ENCODE assay signal across 14 mouse cellular contexts in genomic region chr15:79617135-79617534, GRCm38 (mm10). TPM values are rescaled to one million over a fixed set of nuclear protein-coding genes. Genes with fewer than 3 reads are reported as not detected.
"Had no signal": no experiment of that assay in that cellular context is flagged by ENCODE, and none has a peak within 500 bp of the region (broad histone marks: within the 10 kb centered on the region; RNA-seq: fewer than 3 reads in every experiment).

No protein-coding gene starts in this region.

- H3K4me2 ChIP-seq: kidney, embryonic 15.5 days; limb, embryonic 13.5 days; neural tube, embryonic 15.5 days had no signal

- H3K9me3 ChIP-seq: kidney, embryonic 15.5 days; limb, embryonic 13.5 days; midbrain, embryonic 10.5 days; neural tube, embryonic 15.5 days had no signal

- H3K27ac ChIP-seq: kidney, embryonic 15.5 days; layer of hippocampus, adult 2 months; limb, embryonic 13.5 days; midbrain, embryonic 10.5 days; neural tube, embryonic 15.5 days had no signal

- H3K4me3 ChIP-seq: kidney, embryonic 15.5 days; layer of hippocampus, adult 2 months; limb, embryonic 13.5 days; midbrain, embryonic 10.5 days; myocyte; neural tube, embryonic 15.5 days had no signal

- DNase-seq: kidney, adult 2 months; kidney, postnatal 4 days; left cerebral cortex, postnatal 4 days; lung, adult 18-20 months; lung, postnatal 36 days; midbrain, embryonic 14.5 days; thymus, postnatal 4 days had no signal

- H3K36me3 ChIP-seq: kidney, embryonic 15.5 days had no signal

- H3K9ac ChIP-seq: kidney, embryonic 15.5 days; limb, embryonic 13.5 days; neural tube, embryonic 15.5 days had no signal

- H3K4me1 ChIP-seq: kidney, embryonic 15.5 days; limb, embryonic 13.5 days; midbrain, embryonic 10.5 days; neural tube, embryonic 15.5 days had no signal

- H3K27me3 ChIP-seq: kidney, embryonic 15.5 days; limb, embryonic 13.5 days; neural tube, embryonic 15.5 days had no signal

RNA-seq across cellular contexts. Expression of gene Dmc1, which starts 12.2 kb away (rescaled TPM):
- polyA plus RNA-seq: kidney, adult 2 months; liver, adult 2 months; myocyte had no signal
